Mouse (Mus musculus) ES-Bruce4 (cell line): ENCODE results near the gene Bcl9.

Experiments
- CTCF ChIP-seq: IDR thresholded peaks from one replicate; pipeline ENCODE4 v1.8.1; 2011; ENCODE audit warnings: low read depth, low read length
- EP300 ChIP-seq: IDR thresholded peaks from 2 replicates; pipeline ENCODE4 v1.6.1; 2011; ENCODE audit warnings: low read depth, low read length; ENCODE audit not compliant: insufficient read depth
- POLR2A ChIP-seq: IDR thresholded peaks from one replicate; pipeline ENCODE4 v1.8.1; 2011; ENCODE audit warnings: low read length; ENCODE audit not compliant: insufficient read depth

GRCm38 (mm10) chr3:97262235-97262634 lies 35.5 kb downstream of the Bcl9 start:
- TF ChIP-seq CTCF (no peak), POLR2A (no peak), EP300 (no peak)
